Mouse (Mus musculus) cortical plate, adult 2 months (tissue): Measurements from ENCODE around the gene Gm43738.

Experiments
- CTCF ChIP-seq: fragments of 200-500 bp; IDR thresholded peaks from 2 replicates; pipeline ENCODE4 v1.5.1; 2011; ENCODE audit warnings: mild to moderate bottlenecking, control low read depth, low read length; ENCODE audit not compliant: insufficient read depth; ENCODE audit errors: extremely low read depth
- POLR2A ChIP-seq: fragments of 200-500 bp; IDR thresholded peaks from 2 replicates; pipeline ENCODE4 v1.6.1; 2011; ENCODE audit warnings: mild to moderate bottlenecking, low read length, control low read depth; ENCODE audit not compliant: insufficient read depth; ENCODE audit errors: extremely low read depth

GRCm38 (mm10) chr3:89084133-89084532 lies 16.8 kb downstream of the Gm43738 start:
- TF ChIP-seq POLR2A (no peak), CTCF (no peak)
